ENCODE assay signal across 24 mouse cellular contexts in genomic region chr3:109371576-109371975, GRCm38 (mm10). TPM values are rescaled to one million over a fixed set of nuclear protein-coding genes. Genes with fewer than 3 reads are reported as not detected.
DNase-seq lines count a peak whose midpoint lies in the region; ATAC-seq lines count a peak whose summit lies in the region.
"Had no signal": no experiment of that assay in that cellular context is flagged by ENCODE, and none has a peak within 500 bp of the region (broad histone marks: within the 10 kb centered on the region; RNA-seq: fewer than 3 reads in every experiment).

No protein-coding gene starts in this region.

- ATAC-seq in activated CD4-positive, CD25-positive, alpha-beta regulatory T cell, adult 4 months = peak; percentile 15
- ATAC-seq in megakaryocyte progenitor cell, adult 5-6 weeks (replicated peaks; ENCODE audit: poor library complexity) = peak; percentile 34; the same call in 1 of the 2 replicates
- ATAC-seq: forebrain, embryonic 13.5 days; forebrain, embryonic 16.5 days; hindbrain, postnatal 0 days; intestine, postnatal 0 days; Patski had no signal

- DNase-seq in thymus, postnatal 0 days (ENCODE audit: low spot score) = peak; percentile 26
- no peak for DNase-seq in thymus, postnatal 4 days
- no peak for DNase-seq in adrenal gland, adult 18-20 months (ENCODE audit: low spot score in 2 of 2)
- no peak for DNase-seq in heart, postnatal 25 days (ENCODE audit: low spot score)
- DNase-seq in adrenal gland, postnatal 10 days = no peak
- DNase-seq: adrenal gland, postnatal 14 days; B cell, adult 2 months; cerebellum, adult 11 months; cerebellum, adult 2 months; cerebellum, adult 9-11 months; cerebellum, postnatal 25 days; gastrocnemius, postnatal 10 days; gastrocnemius, postnatal 36 days; heart, adult 11 months; heart, postnatal 4 days had no signal

- intact Hi-C loops in heart, postnatal 25 days (cut with DNase I) = no loop called here

RNA-seq across cellular contexts. Expression of gene Vav3, which starts 31.1 kb away (rescaled TPM):
- polyA plus RNA-seq in thymus, postnatal 0 days (2015; fragmentation: Nextera tagmentation; extraction: Ambion mirVana) = 5.9 and 7.4 TPM in 2 replicates
- polyA plus RNA-seq in activated CD4-positive, CD25-positive, alpha-beta regulatory T cell, adult 4 months (2017; shearing (Covaris generic)) = 10 to 100 TPM in 1 of 2 experiments, 1 to 10 TPM in 1; 8.7 to 12.2 TPM
- total RNA-seq in megakaryocyte progenitor cell, adult 5-6 weeks (2015) = 56.5 and 64.3 TPM in 2 replicates
- 62.2 and 78.0 TPM in 2 replicates for total RNA-seq in megakaryocyte progenitor cell, adult 5-6 weeks (2017)
- total RNA-seq in adrenal gland, adult 18-20 months (2021) = 1 to 10 TPM; 4.0 to 6.1 TPM
- 1 to 10 TPM; 6.2 to 6.3 TPM for total RNA-seq in heart, postnatal 25 days (2021)
- total RNA-seq in adrenal gland, postnatal 10 days (2021) = 1 to 10 TPM; 5.7 to 6.2 TPM
- polyA plus RNA-seq: erythroblast, embryonic 14.5 days; G1E had no signal

Comparison
In these comparisons a context has a peak if more than half of its experiments do, and no peak if none do; other contexts are left out.
1. RNA of gene Vav3, which starts 31.1 kb away (total RNA-seq): 56.5 to 78.0 TPM in megakaryocyte progenitor cell, adult 5-6 weeks; 6.2 to 6.3 TPM in heart, postnatal 25 days, 5.7 to 6.2 TPM in adrenal gland, postnatal 10 days and 4.0 to 6.1 TPM in adrenal gland, adult 18-20 months; every median in the first group is over 4 times any median in the second.